Mouse (Mus musculus): ENCODE results near the gene Ccdc6. TPM values are rescaled to one million over a fixed set of nuclear protein-coding genes. Genes with fewer than 3 reads are reported as not detected.

Ccdc6 gene
- polyA plus RNA-seq, 1 experiment from 2014 or later: 20.8 TPM

DNA sequence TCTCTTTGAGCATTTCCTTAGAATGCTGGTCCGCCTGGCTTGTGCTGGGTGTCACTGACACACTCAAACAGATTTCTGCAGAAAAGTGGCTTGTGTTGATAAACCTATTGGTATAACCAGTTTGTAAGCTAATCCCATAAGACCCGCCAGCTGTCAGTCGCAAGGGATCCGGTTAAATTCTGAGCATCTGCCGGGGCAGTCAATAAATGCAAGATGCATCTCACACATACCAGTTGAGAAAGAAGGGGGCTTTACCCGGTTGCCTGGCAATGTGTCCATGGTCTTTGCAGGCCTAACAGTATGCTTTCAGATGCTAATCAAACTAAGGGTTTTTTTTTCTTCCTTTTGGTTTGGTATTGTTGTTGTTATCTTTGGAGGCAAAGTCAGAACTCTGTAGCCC is 42.4 kb downstream of the Ccdc6 start:
- Histone ChIP-seq H3K9ac (replicated peaks; ENCODE audit: low read length) (no peak overlapping the region), H3K4me2 (ENCODE audit: low read depth, low read length) (no peak overlapping the region), H3K27me3 (ENCODE audit: control insufficient read depth, insufficient read depth, low read length) (no peaks in the 10 kb centered on the region), H3K9me3 (replicated peaks; ENCODE audit: control insufficient read depth, low read length) (no peaks in the 10 kb centered on the region), H3K36me3 (replicated peaks; ENCODE audit: control insufficient read depth, insufficient read depth, low read depth, low read length) (no peaks in the 10 kb centered on the region; the same call in 1 of the 2 replicates), H3K27ac (replicated peaks; ENCODE audit: low read depth, low read length) (no peak overlapping the region), H3K4me1 (ENCODE audit: control insufficient read depth, insufficient read depth, low read length) (no peaks in the 10 kb centered on the region), H3K4me3 (ENCODE audit: low read depth, low read length) (no peak overlapping the region)
- WGBS: 72% methylated on average over 6 of the region's 6 CpGs
- ATAC-seq (replicated peaks; ENCODE audit: insufficient number of reproducible peaks, low FRiP score, low TSS enrichment, low read depth): no peak
- no peak for DNase-seq (ENCODE audit: low spot score)

DNA sequence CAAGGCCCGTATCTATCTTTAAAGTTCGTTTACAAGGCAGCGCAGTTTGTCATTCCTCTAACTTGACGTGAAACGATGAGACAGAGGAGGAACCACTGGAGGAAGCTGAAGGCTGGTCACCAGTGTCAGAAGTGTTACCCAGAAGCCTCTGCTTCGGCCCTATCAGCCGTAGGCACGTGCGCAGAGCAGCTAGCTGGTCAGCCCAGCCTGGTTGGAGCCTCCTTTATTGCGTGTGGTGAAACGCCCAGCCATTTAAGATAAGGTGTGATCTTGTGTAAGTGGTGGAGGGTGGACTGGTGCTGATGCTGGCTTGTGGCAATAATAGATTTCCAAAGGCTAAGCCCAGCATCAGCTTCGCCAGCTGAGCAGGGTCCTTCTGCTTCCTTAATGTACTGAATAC is 43.5 kb downstream of the Ccdc6 start:
- DNase-seq (ENCODE audit: low spot score) (no peak), ATAC-seq (replicated peaks; ENCODE audit: insufficient number of reproducible peaks, low FRiP score, low TSS enrichment, low read depth) (no peak)
- no peak overlapping the region for H3K9ac ChIP-seq (replicated peaks; ENCODE audit: low read length)
- no peak overlapping the region for H3K4me2 ChIP-seq (ENCODE audit: low read depth, low read length)
- no peaks in the 10 kb centered on the region for H3K27me3 ChIP-seq (ENCODE audit: control insufficient read depth, insufficient read depth, low read length)
- no peaks in the 10 kb centered on the region; the same call in 1 of the 2 replicates for H3K36me3 ChIP-seq (replicated peaks; ENCODE audit: control insufficient read depth, insufficient read depth, low read depth, low read length)
- no peak overlapping the region for H3K4me3 ChIP-seq (ENCODE audit: low read depth, low read length)
- no peaks in the 10 kb centered on the region for H3K4me1 ChIP-seq (ENCODE audit: control insufficient read depth, insufficient read depth, low read length)
- 94% methylated on average over 12 of the region's 12 CpGs for WGBS
- H3K9me3 ChIP-seq (replicated peaks; ENCODE audit: control insufficient read depth, low read length): no peaks in the 10 kb centered on the region
- no peak overlapping the region for H3K27ac ChIP-seq (replicated peaks; ENCODE audit: low read depth, low read length)

DNA sequence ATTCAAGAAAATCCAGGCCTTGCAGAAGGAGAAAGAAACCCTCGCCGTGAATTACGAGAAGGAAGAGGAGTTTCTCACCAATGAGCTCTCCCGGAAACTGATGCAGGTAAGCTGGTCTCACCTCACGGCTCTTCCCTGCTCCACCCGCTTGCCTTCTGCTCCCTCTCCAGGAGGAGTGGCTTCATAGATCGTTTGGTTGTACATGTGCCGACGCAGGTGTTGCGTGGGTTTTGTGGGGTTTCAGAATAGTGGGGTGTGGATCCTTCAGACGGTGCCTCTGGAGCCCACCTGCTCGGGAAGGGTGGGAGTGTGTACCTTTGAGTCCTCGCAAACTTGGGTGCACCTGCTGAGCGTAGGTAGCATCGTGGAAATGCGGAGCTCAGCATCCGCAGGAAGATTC is 45.7 kb downstream of the Ccdc6 start:
- H3K9ac ChIP-seq (replicated peaks; ENCODE audit: low read length): no peak overlapping the region
- no peaks in the 10 kb centered on the region for H3K27me3 ChIP-seq (ENCODE audit: control insufficient read depth, insufficient read depth, low read length)
- H3K4me1 ChIP-seq (ENCODE audit: control insufficient read depth, insufficient read depth, low read length): no peaks in the 10 kb centered on the region
- DNase-seq (ENCODE audit: low spot score) (no peak), ATAC-seq (replicated peaks; ENCODE audit: insufficient number of reproducible peaks, low FRiP score, low TSS enrichment, low read depth) (no peak)
- WGBS: 95% methylated on average over 17 of the region's 17 CpGs
- no peak overlapping the region for H3K4me3 ChIP-seq (ENCODE audit: low read depth, low read length)
- H3K4me2 ChIP-seq (ENCODE audit: low read depth, low read length): no peak overlapping the region
- H3K36me3 ChIP-seq (replicated peaks; ENCODE audit: control insufficient read depth, insufficient read depth, low read depth, low read length): peaks cover 4% of the 10 kb centered on the region; the same call in 1 of the 2 replicates
- H3K9me3 ChIP-seq (replicated peaks; ENCODE audit: control insufficient read depth, low read length): no peaks in the 10 kb centered on the region
- H3K27ac ChIP-seq (replicated peaks; ENCODE audit: low read depth, low read length): no peak overlapping the region

DNA sequence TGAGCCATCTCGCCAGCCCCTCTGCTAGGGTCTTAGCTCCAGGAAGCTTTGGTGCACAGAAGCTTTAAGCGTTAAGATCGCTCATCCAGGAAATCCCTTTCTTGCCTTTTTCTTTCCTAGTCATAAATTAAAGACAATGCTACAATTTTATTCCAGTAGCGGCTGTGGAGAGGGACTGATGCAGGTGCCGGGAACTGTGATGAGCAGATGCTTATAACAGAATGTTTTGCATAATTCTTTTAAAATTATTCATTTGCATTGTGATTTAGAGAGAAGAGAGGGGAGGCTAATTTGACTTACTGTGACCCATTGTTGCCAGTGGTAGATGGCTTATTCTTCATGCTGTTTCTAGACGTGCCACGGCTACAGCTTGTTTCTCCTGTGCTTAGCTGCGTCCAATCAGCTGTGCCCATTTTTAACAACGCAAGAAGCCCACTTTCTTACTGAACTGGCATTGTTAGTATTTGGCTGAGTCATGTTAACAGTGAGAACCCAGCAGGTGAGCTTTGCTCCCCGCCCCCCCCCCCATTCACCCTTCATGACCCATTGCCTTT is 47.2 kb downstream of the Ccdc6 start:
- no peak for DNase-seq (ENCODE audit: low spot score)
- ATAC-seq (replicated peaks; ENCODE audit: insufficient number of reproducible peaks, low FRiP score, low TSS enrichment, low read depth): no peak

DNA sequence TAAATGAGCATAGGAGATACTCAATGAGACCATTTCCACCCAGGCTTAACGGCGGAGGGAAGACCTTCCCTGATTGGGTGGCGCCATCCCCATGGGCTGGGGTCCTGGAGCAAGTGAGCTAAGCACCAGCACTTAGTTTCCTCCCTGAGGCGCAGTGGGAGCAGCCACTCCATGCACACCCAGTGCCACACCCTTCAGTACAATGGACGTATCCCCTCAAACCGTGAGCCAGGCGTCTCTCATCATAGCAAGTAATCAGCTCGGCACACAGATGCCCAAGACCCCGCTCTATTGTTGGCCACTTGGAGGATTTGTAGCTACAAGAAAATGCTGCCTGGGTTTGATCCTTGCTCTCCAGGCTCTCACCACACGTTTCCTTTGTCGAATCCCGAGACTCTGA is 49.0 kb downstream of the Ccdc6 start:
- peaks cover 4% of the 10 kb centered on the region; the same call in 1 of the 2 replicates for H3K36me3 ChIP-seq (replicated peaks; ENCODE audit: control insufficient read depth, insufficient read depth, low read depth, low read length)
- no peak overlapping the region for H3K9ac ChIP-seq (replicated peaks; ENCODE audit: low read length)
- H3K9me3 ChIP-seq (replicated peaks; ENCODE audit: control insufficient read depth, low read length): no peaks in the 10 kb centered on the region
- no peak overlapping the region for H3K4me2 ChIP-seq (ENCODE audit: low read depth, low read length)
- no peak for ATAC-seq (replicated peaks; ENCODE audit: insufficient number of reproducible peaks, low FRiP score, low TSS enrichment, low read depth)
- 81% methylated on average over 12 of the region's 12 CpGs for WGBS
- H3K4me1 ChIP-seq (ENCODE audit: control insufficient read depth, insufficient read depth, low read length): peaks cover 3% of the 10 kb centered on the region; the same call in 1 of the 2 replicates
- DNase-seq (ENCODE audit: low spot score): no peak
- no peak overlapping the region for H3K4me3 ChIP-seq (ENCODE audit: low read depth, low read length)
- H3K27me3 ChIP-seq (ENCODE audit: control insufficient read depth, insufficient read depth, low read length): no peaks in the 10 kb centered on the region
- H3K27ac ChIP-seq (replicated peaks; ENCODE audit: low read depth, low read length): no peak overlapping the region

More for the DNA sequence above, 47.2 kb downstream of the Ccdc6 start:
- 88% methylated on average over 10 of the region's 10 CpGs for WGBS
- Histone ChIP-seq H3K4me3 (ENCODE audit: low read depth, low read length) (no peak overlapping the region), H3K4me1 (ENCODE audit: control insufficient read depth, insufficient read depth, low read length) (peaks cover under 1% of the 10 kb centered on the region; the same call in 1 of the 2 replicates), H3K9me3 (replicated peaks; ENCODE audit: control insufficient read depth, low read length) (no peaks in the 10 kb centered on the region), H3K9ac (replicated peaks; ENCODE audit: low read length) (no peak overlapping the region), H3K36me3 (replicated peaks; ENCODE audit: control insufficient read depth, insufficient read depth, low read depth, low read length) (peaks cover 4% of the 10 kb centered on the region; the same call in 1 of the 2 replicates), H3K27me3 (ENCODE audit: control insufficient read depth, insufficient read depth, low read length) (no peaks in the 10 kb centered on the region), H3K27ac (replicated peaks; ENCODE audit: low read depth, low read length) (no peak overlapping the region), H3K4me2 (ENCODE audit: low read depth, low read length) (no peak overlapping the region)

DNA sequence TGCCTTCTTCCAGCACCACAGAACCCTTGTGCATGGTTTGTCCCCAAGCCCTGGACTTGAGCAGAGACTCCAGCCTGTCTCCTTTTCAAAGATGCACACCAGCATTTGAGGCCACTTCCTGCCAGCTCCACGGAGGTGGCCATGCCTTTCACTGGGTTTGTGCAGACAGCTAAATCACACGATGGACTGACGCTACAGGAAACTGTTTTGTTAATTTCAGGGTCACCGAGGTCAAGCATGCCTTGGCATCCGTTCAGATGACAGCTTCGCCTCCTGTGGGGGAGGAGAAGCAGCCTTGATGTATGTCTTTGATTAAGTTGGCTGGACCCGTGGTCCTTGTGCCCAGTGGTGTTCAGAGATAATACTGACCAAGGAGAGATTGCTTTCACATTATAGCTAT is 52.2 kb downstream of the Ccdc6 start:
- no peak for ATAC-seq (replicated peaks; ENCODE audit: insufficient number of reproducible peaks, low FRiP score, low TSS enrichment, low read depth)
- Histone ChIP-seq H3K27ac (replicated peaks; ENCODE audit: low read depth, low read length) (no peak overlapping the region), H3K9me3 (replicated peaks; ENCODE audit: control insufficient read depth, low read length) (no peaks in the 10 kb centered on the region), H3K9ac (replicated peaks; ENCODE audit: low read length) (no peak overlapping the region), H3K36me3 (replicated peaks; ENCODE audit: control insufficient read depth, insufficient read depth, low read depth, low read length) (peaks cover 4% of the 10 kb centered on the region; the same call in 1 of the 2 replicates), H3K4me1 (ENCODE audit: control insufficient read depth, insufficient read depth, low read length) (peaks cover 3% of the 10 kb centered on the region; the same call in 1 of the 2 replicates), H3K4me3 (ENCODE audit: low read depth, low read length) (no peak overlapping the region), H3K27me3 (ENCODE audit: control insufficient read depth, insufficient read depth, low read length) (no peaks in the 10 kb centered on the region), H3K4me2 (ENCODE audit: low read depth, low read length) (no peak overlapping the region)
- peak; percentile 64 for DNase-seq (ENCODE audit: low spot score)
- WGBS: 25% methylated on average over 7 of the region's 7 CpGs

DNA sequence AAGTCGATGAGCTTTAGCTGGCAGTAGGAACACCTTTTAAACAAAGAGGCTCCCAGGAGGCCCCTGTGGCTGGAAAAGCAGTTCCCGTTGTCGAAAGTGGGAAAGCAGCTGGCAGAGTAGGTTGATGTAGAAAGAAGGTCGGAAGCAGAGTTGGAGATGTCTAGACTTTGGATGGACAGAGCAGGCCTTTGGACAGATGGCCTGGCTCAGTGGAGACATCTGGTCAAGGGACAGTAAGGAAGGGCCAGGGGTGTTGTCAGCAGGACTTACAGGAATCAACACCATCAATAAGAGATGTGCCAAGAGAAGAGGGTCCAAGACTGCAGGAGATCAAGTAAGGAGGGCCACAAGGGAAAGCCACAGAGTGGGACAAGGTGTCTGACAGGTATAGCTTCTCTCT is 53.4 kb downstream of the Ccdc6 start:
- Histone ChIP-seq H3K27ac (replicated peaks; ENCODE audit: low read depth, low read length) (no peak overlapping the region), H3K36me3 (replicated peaks; ENCODE audit: control insufficient read depth, insufficient read depth, low read depth, low read length) (peaks cover 4% of the 10 kb centered on the region; the same call in 1 of the 2 replicates), H3K4me2 (ENCODE audit: low read depth, low read length) (no peak overlapping the region), H3K9ac (replicated peaks; ENCODE audit: low read length) (no peak overlapping the region), H3K27me3 (ENCODE audit: control insufficient read depth, insufficient read depth, low read length) (no peaks in the 10 kb centered on the region), H3K9me3 (replicated peaks; ENCODE audit: control insufficient read depth, low read length) (no peaks in the 10 kb centered on the region), H3K4me3 (ENCODE audit: low read depth, low read length) (no peak overlapping the region), H3K4me1 (ENCODE audit: control insufficient read depth, insufficient read depth, low read length) (peaks cover 3% of the 10 kb centered on the region; the same call in 1 of the 2 replicates)
- WGBS: 43% methylated on average over 4 of the region's 4 CpGs
- ATAC-seq (replicated peaks; ENCODE audit: insufficient number of reproducible peaks, low FRiP score, low TSS enrichment, low read depth): no peak
- DNase-seq (ENCODE audit: low spot score): no peak

DNA sequence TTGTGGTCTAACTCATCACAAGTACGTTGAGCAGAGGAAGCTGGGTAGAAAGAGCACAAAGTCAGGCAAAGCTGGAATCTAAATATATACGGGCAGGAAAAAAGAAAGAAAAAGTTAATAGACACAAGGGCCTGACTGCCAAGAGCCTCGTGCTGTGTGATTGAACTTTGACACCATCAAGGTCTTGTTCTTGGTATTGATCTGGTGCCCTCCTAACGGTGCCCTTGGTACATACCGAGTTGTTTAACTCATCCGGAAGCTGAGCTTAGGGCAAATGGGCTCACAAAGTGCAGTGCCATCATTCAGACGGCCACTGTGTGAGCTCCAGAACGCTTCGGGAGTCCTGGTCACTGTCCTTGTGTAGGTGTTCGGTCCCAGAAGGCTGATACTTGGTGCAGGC is 54.2 kb downstream of the Ccdc6 start:
- ATAC-seq (replicated peaks; ENCODE audit: insufficient number of reproducible peaks, low FRiP score, low TSS enrichment, low read depth): no peak

More for the DNA sequence above, 54.2 kb downstream of the Ccdc6 start:
- peaks cover 3% of the 10 kb centered on the region; the same call in 1 of the 2 replicates for H3K4me1 ChIP-seq (ENCODE audit: control insufficient read depth, insufficient read depth, low read length)
- no peaks in the 10 kb centered on the region for H3K27me3 ChIP-seq (ENCODE audit: control insufficient read depth, insufficient read depth, low read length)
- no peak overlapping the region for H3K9ac ChIP-seq (replicated peaks; ENCODE audit: low read length)
- H3K9me3 ChIP-seq (replicated peaks; ENCODE audit: control insufficient read depth, low read length): no peaks in the 10 kb centered on the region
- DNase-seq (ENCODE audit: low spot score): no peak
- H3K27ac ChIP-seq (replicated peaks; ENCODE audit: low read depth, low read length): no peak overlapping the region
- no peaks in the 10 kb centered on the region; the same call in 1 of the 2 replicates for H3K36me3 ChIP-seq (replicated peaks; ENCODE audit: control insufficient read depth, insufficient read depth, low read depth, low read length)
- H3K4me3 ChIP-seq (ENCODE audit: low read depth, low read length): no peak overlapping the region
- 88% methylated on average over 10 of the region's 10 CpGs for WGBS
- H3K4me2 ChIP-seq (ENCODE audit: low read depth, low read length): no peak overlapping the region
